Mouse (Mus musculus) midbrain, postnatal 0 days (tissue): ENCODE data around the gene 9930021J03Rik. TPM values are rescaled to one million over a fixed set of nuclear protein-coding genes. Genes with fewer than 3 reads are reported as not detected.

Experiments
- ATAC-seq: fragments of 200-750 bp; cut with Nextera tagmentation; 2 replicates; pipeline ENCODE4 v1.8.0; 2017; ENCODE audit warnings: moderate number of reproducible peaks, mild to moderate bottlenecking, moderate TSS enrichment, moderate library complexity; ENCODE audit not compliant: low FRiP score
- DNase-seq: peaks from one replicate; pipeline ENCODE4 v3.0.0-alpha.2; 2015; ENCODE audit warnings: low spot score
- H3K27ac ChIP-seq: fragments of 300-500 bp; sonication (generic); 2 replicates; pipeline ENCODE4 v1.5.1; 2014; ENCODE audit warnings: low read depth, mild to moderate bottlenecking, low read length, mixed read lengths
- H3K27me3 ChIP-seq: fragments of 300-500 bp; sonication (generic); 2 replicates; pipeline ENCODE4 v1.6.1; 2014; ENCODE audit warnings: low read length, control low read depth, mixed read lengths; ENCODE audit not compliant: insufficient read depth
- H3K36me3 ChIP-seq: fragments of 300-500 bp; sonication (generic); 2 replicates; pipeline ENCODE4 v1.6.1; 2014; ENCODE audit warnings: low read length, control low read depth, mixed read lengths; ENCODE audit not compliant: insufficient read depth
- H3K4me1 ChIP-seq: fragments of 300-500 bp; sonication (generic); 2 replicates; pipeline ENCODE4 v1.6.1; 2014; ENCODE audit warnings: mild to moderate bottlenecking, control low read depth, antibody characterized with exemption, low read length, mixed read lengths; ENCODE audit not compliant: insufficient read depth
- H3K4me2 ChIP-seq: fragments of 300-500 bp; sonication (generic); 2 replicates; pipeline ENCODE4 v1.6.1; 2014; ENCODE audit warnings: low read depth, mild to moderate bottlenecking, low read length, mixed read lengths; ENCODE audit not compliant: poor library complexity, severe bottlenecking
- H3K4me3 ChIP-seq: fragments of 300-500 bp; sonication (generic); 2 replicates; pipeline ENCODE4 v1.5.1; 2014; ENCODE audit warnings: low read depth, mild to moderate bottlenecking, low read length, moderate library complexity
- H3K9ac ChIP-seq: fragments of 300-500 bp; sonication (generic); replicated peaks from 2 replicates; pipeline ENCODE4 v1.6.1; 2014; ENCODE audit warnings: mild to moderate bottlenecking, low read length, moderate library complexity, mixed read lengths; ENCODE audit not compliant: poor library complexity, severe bottlenecking
- H3K9me3 ChIP-seq: fragments of 300-500 bp; sonication (generic); 2 replicates; pipeline ENCODE4 v1.6.1; 2016; ENCODE audit warnings: low read length, control low read depth
- CTCF ChIP-seq: IDR thresholded peaks from 2 replicates; pipeline ENCODE4 v1.5.1; 2016; ENCODE audit warnings: antibody characterized with exemption, mild to moderate bottlenecking
- WGBS: fragments of 180-500 bp; shearing (Covaris S2); extraction: QIAGEN DNeasy Blood & Tissue Kit; methylation state at CpG from one replicate; pipeline ENCODE4 v1.1.7; 2014; 5-methylcytosine and 5-hydroxymethylcytosine counted together
- polyA plus RNA-seq: library from polyadenylated mRNA; unstranded; fragments of >200 nt; fragmentation: Nextera tagmentation; extraction: Ambion mirVana; gene quantifications from 2 replicates; pipeline ENCODE4 v1.2.1, GENCODE M21; 2015
- total RNA-seq: library from RNA; depleted of rRNA; stranded (reverse); fragments of >200 nt; gene quantifications from 2 replicates; pipeline ENCODE4 v1.2.3, GENCODE M21; 2014; rRNA removed

Gene 9930021J03Rik
- total and polyA plus RNA-seq, 2 experiments from 2014 or later, result 6.3 to 27.0 TPM

DNA sequence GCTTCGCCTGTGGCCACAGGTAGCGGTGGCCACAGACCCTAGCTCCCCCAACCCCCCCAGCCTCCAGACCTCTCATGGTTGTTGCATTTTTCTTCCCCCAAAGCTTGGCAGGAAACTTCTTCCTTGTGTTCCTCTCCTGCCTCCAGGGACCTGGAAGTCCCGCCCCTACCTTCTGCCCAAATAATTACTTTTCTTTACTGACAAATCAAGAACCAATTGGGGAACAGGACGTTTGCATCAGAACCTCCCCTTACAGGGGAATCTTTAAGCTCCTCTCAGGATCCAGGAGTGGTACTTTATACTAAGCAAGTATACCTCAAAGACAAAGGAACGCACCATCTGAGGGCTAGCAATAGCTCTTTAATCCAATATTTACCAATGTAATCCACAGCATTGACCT is 140.9 kb downstream of the 9930021J03Rik start:
- Histone ChIP-seq H3K9ac (no peak overlapping the region), H3K27me3 (no peaks in the 10 kb centered on the region), H3K36me3 (no peaks in the 10 kb centered on the region), H3K4me3 (no peak overlapping the region), H3K27ac (no peak overlapping the region), H3K9me3 (no peaks in the 10 kb centered on the region), H3K4me1 (no peaks in the 10 kb centered on the region), H3K4me2 (no peak overlapping the region)
- ATAC-seq (no peak), DNase-seq (no peak)
- 86% methylated on average over 5 of the region's 5 CpGs for WGBS
- no peak for TF ChIP-seq CTCF

Other genes with a start within 250 kb of the 9930021J03Rik start
- 15.8 and 27.6 TPM in 2 replicates for gene Ermp1, start 157.6 kb downstream of the 9930021J03Rik start, total RNA-seq
- gene Ermp1, start 157.6 kb downstream of the 9930021J03Rik start, polyA plus RNA-seq, result 7.7 and 9.6 TPM in 2 replicates
- gene Mlana, start 108.2 kb downstream of the 9930021J03Rik start, total RNA-seq, result not detected in 2 replicates
- gene Mlana, start 108.2 kb downstream of the 9930021J03Rik start, polyA plus RNA-seq, result not detected in 2 replicates
- gene Ranbp6, start 7.0 kb upstream of the 9930021J03Rik start, total RNA-seq, result 47.2 and 62.2 TPM in 2 replicates
- 38.8 and 39.4 TPM in 2 replicates for gene Ranbp6, start 7.0 kb upstream of the 9930021J03Rik start, polyA plus RNA-seq
- 5.6 and 8.7 TPM in 2 replicates for gene Il33, start 119.1 kb upstream of the 9930021J03Rik start, total RNA-seq
- gene Il33, start 119.1 kb upstream of the 9930021J03Rik start, polyA plus RNA-seq, result 6.2 and 6.4 TPM in 2 replicates
- not detected in 2 replicates for gene Trpd52l3, start 197.8 kb upstream of the 9930021J03Rik start, total RNA-seq
- not detected in 2 replicates for gene Trpd52l3, start 197.8 kb upstream of the 9930021J03Rik start, polyA plus RNA-seq
- 74.4 and 77.7 TPM in 2 replicates for gene Uhrf2, start 224.5 kb upstream of the 9930021J03Rik start, total RNA-seq
- gene Uhrf2, start 224.5 kb upstream of the 9930021J03Rik start, polyA plus RNA-seq, result 24.0 and 29.7 TPM in 2 replicates